Mouse (Mus musculus): ENCODE results near the gene Rps3a1. TPM values are rescaled to one million over a fixed set of nuclear protein-coding genes. Genes with fewer than 3 reads are reported as not detected.

Rps3a1 gene
- 100 to 1,000 TPM; 442 to 500 TPM for total RNA-seq (2021)

GRCm38 (mm10) chr3:86142263-86142933, at the start of gene Rps3a1:
Gene Rps3a1, minus strand, starts transcription at chr3:86142702.
- intact Hi-C loops (cut with DNase I) = loop anchor here (2.0 kb wide), 1 partner anchor 568 kb away; the partner anchor contains the start of gene Gatb
- peak; percentile 95 for DNase-seq (ENCODE audit: low spot score)

DNA sequence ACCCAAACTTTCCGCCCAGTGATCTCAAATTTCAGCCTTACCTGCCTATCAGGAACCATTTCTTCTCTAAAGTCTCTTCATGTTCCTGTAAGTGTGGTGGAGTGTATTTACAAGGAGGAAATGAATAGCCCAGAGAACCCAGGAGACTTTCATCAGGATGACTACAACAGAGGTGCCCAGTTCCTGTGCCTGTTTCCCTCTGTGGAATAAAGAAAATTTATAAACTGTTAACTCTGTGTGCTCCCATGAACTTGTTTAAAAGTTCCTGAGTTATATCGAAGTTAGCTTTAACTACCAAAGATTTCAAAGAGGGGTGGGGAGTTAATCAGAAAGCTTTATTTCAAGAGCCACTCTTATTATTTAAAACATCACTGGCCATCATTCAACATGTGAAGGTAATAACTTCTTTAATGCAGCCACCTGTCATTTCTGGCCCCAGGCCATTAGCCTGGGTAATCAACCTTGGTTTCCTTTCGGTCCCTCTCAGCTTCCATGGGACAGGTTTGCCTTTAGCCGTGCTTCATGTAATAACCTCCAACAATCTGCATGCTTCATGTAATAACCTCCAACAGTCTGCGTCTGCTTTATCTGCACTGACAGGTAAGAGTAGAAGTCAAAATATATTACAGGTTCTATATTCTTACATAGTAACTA, 45.4 kb upstream of the Rps3a1 start:
- no peak for DNase-seq (ENCODE audit: low spot score)
- intact Hi-C loops (cut with DNase I) = no loop called here

DNA sequence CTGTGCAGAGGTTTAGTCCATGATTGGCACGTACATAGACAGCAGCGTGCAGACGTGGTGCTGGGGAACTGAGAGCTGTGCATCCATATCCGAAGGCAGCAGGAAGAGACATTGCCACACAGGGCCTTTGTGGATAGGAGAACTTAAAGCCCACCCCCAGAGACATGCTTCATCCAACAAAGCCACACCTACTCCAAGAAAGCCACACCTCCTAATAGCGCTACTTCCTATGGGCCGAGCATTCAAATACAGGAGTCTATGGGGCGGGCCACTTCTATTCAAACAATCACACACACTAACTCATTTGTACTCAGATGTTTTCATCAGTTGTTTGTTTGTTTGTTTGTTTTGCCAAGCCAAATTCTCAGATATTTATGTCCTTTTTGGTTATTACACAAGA, 42.0 kb upstream of the Rps3a1 start:
- DNase-seq (ENCODE audit: low spot score) = no peak
- intact Hi-C loops (cut with DNase I) = no loop called here

DNA sequence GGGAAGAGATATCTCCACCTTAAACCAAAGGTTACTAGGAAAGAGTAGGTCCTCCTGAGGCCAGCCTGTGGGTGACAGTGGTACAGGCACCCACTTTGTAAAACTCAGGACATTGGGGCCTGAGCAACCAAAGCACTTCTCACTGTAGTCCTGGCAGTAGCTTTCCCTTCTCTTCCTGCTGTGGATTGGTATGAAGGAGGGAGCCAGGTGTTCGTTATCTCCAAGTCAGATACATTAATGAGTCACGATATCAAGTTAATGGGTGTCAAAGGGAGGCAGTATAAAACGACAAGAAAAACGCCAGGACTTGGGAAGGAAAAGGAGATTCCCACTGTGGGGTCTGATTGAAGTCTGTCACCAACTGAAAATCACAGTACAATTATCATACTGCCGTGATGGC, 38.6 kb upstream of the Rps3a1 start:
- no peak for DNase-seq (ENCODE audit: low spot score)
- intact Hi-C loops (cut with DNase I) = no loop called here

DNA sequence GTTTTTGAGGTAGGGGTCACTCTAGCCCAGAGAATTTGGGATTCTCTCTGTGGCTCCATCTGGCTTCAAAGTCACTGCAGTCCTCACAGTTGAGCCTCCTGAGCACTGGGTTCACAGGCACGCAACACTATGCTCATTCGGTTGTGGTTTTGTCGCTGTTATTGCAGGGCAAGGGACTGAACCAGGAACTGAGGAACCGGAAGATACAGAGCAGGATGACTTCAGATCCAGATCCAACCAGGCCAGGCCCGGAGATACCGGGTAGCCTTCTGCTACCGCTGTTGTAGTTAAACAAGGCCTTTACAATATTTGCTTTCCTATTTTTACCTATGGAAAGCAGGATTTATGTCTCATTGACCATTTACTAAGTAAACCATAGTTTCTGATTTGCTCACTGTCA, 37.2 kb upstream of the Rps3a1 start:
- DNase-seq (ENCODE audit: low spot score) = no peak
- intact Hi-C loops (cut with DNase I) = no loop called here

DNA sequence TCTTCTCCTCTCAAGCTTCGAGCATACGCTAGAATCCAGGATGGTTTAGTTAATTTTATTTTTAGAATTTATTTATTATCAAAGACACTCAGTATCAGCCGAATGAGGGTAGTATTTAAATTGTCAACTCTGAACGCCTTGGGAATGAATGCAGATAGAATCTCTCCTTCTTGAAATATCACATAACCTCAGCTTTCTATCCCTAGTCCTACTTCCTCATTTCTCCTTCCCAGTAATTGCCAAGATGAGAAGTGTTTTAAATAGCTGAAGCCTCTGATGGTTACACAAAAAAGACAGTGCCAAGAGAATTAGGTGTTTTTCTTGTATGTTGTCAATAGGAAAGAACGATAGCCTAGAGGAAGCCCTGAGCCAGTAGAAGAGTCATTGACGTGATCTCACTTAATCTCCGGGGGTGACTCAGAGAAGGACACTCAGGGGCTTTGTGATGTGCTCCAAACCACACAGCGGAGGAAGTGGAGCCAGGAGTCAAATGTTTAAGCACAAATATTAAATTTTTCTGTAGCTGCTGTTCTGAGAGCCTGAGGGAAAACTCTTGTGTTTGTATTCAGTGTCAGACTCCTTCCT, 26.4 kb upstream of the Rps3a1 start:
- DNase-seq (ENCODE audit: low spot score) = no peak
- intact Hi-C loops (cut with DNase I) = no loop called here

- no peak for DNase-seq (ENCODE audit: low spot score)
- intact Hi-C loops (cut with DNase I) = no loop called here
These were observed 7.0 kb upstream of the Rps3a1 start for GRCm38 (mm10) chr3:86149521-86149920.

- DNase-seq (ENCODE audit: low spot score) = no peak
- intact Hi-C loops (cut with DNase I) = no loop called here
These were observed 6.6 kb upstream of the Rps3a1 start for GRCm38 (mm10) chr3:86149063-86149462.

- no peak for DNase-seq (ENCODE audit: low spot score)
- intact Hi-C loops (cut with DNase I) = loop anchor here (2.0 kb wide), 1 partner anchor 569 kb away; the partner anchor contains the start of gene Gatb
These were observed 841 bp upstream of the Rps3a1 start for GRCm38 (mm10) chr3:86143343-86143742.

GRCm38 (mm10) chr3:86142934-86143317, 424 bp upstream of the Rps3a1 start:
- DNase-seq (ENCODE audit: low spot score) = no peak
- intact Hi-C loops (cut with DNase I) = loop anchor here (2.0 kb wide), 1 partner anchor 568 kb away; the partner anchor contains the start of gene Gatb

- intact Hi-C loops (cut with DNase I) = loop anchor here (2.0 kb wide), 1 partner anchor 567 kb away; the partner anchor contains the start of gene Gatb
- DNase-seq (ENCODE audit: low spot score) = no peak
These were observed 628 bp downstream of the Rps3a1 start for GRCm38 (mm10) chr3:86141886-86142262.

DNA sequence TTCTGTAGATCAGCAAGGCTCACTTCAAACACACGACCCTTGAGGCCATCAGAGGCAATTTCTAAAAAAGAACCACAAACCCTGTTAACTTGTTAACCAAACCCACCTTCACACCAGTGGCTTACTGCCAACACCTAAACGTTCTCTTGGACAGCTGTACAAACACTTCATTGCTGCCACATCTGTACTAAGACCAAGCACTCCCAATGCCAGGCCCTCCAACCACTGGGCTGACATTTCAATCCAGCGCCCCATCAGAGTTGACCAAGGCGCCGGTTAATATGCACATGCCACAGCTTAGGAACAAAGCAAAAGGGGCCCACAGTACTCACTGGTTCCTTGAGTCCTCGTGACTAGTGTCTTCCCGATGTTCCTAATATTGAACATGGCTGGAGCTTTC, 1.1 kb downstream of the Rps3a1 start:
- intact Hi-C loops (cut with DNase I) = no loop called here
- DNase-seq (ENCODE audit: low spot score) = no peak

GRCm38 (mm10) chr3:86139660-86140059, 2.8 kb downstream of the Rps3a1 start:
- DNase-seq (ENCODE audit: low spot score) = no peak
- intact Hi-C loops (cut with DNase I) = no loop called here

- DNase-seq (ENCODE audit: low spot score) = no peak
- intact Hi-C loops (cut with DNase I) = no loop called here
These were observed 5.4 kb downstream of the Rps3a1 start for GRCm38 (mm10) chr3:86136936-86137574.

- DNase-seq (ENCODE audit: low spot score) = no peak
- intact Hi-C loops (cut with DNase I) = no loop called here
These were observed 6.5 kb downstream of the Rps3a1 start for GRCm38 (mm10) chr3:86135886-86136563.

GRCm38 (mm10) chr3:86134939-86135638, 7.4 kb downstream of the Rps3a1 start:
- no peak for DNase-seq (ENCODE audit: low spot score)

DNA sequence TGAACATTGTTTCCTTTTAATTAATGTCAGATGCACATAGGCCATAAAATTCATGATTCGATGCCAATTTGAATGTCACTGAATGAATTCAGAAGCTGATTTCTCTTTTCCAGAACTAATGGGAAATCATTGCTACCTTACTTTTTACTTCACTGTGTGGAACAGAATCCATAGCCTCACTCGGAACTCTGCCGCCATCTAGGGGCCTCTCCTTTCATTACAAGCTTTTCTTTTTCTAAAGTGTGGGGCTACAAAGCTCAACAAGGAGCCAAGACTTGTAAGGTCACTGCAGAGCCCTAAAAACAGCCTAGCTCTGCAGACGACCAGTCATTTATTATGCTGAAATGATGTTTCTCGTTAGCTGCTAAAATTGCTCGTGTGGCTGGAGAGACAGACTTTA, 12.7 kb downstream of the Rps3a1 start:
- intact Hi-C loops (cut with DNase I) = loop anchor here (5.0 kb wide), 3 partner anchors 207 to 1212 kb away; no protein-coding TSS in a partner anchor
- no peak for DNase-seq (ENCODE audit: low spot score)

More at GRCm38 (mm10) chr3:86134939-86135638, 7.4 kb downstream of the Rps3a1 start:
- intact Hi-C loops (cut with DNase I) = loop anchor here (5.0 kb wide), 1 partner anchor 213 kb away; no protein-coding TSS in a partner anchor

GRCm38 (mm10) chr3:86123251-86123746, 19.2 kb downstream of the Rps3a1 start:
- intact Hi-C loops (cut with DNase I) = no loop called here

DNA sequence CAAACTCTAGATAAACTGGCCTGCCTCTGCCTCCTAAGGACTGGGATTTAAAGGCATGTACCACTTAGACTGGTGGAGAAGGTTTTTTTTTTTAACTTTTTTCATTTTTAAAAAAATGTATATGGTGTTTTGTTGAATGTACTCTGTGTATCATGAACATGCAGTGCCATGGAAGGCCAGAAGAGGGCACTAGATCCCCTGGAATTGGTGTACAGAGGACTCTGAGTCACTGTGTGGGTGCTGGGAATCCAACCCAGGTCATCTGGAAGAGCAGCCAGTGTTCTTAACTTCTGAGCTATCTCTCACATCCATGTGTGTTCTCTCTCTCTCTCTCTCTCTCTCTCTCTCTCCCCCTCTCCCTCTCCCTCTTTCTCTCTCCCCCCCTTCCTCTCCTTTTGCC, 20.3 kb downstream of the Rps3a1 start:
- no peak for DNase-seq (ENCODE audit: low spot score)
- intact Hi-C loops (cut with DNase I) = no loop called here

More at GRCm38 (mm10) chr3:86123251-86123746, 19.2 kb downstream of the Rps3a1 start:
- DNase-seq (ENCODE audit: low spot score) = no peak
